In the genomic region with DNA sequence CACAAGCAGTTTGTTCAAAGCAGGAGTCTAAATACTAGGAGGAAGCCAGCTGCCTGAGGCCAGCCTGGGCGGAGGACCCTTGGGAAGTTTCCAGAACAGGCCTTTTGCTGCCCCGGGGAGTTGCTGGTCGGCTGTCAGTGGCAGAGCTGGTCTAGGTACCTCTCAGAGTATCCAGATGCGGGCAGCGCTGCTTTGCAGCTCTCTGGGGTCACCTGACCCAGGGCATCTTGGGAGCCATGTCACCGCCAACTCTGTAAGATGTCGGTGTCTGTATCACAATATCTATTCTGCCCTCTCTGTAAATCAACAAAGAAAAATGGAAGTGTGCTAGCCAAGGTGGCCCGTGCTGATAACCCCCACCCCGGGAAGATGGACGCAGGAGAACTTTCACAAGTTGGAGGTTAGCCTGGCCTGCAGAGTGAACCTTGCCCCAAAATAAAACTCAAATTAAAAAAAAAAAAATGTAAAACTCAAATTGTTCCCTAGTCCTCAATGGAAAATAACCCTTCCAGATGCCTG, we compare ENCODE assay signal across 20 mouse cellular contexts. TPM values are rescaled to one million over a fixed set of nuclear protein-coding genes. Genes with fewer than 3 reads are reported as not detected.
DNase-seq lines count a peak whose midpoint lies in the region; ATAC-seq and TF ChIP-seq lines count a peak whose summit lies in the region.
"Had no signal": no experiment of that assay in that cellular context is flagged by ENCODE, and none has a peak within 500 bp of the region (broad histone marks: within the 10 kb centered on the region; RNA-seq: fewer than 3 reads in every experiment).

No protein-coding gene starts in this region.

- peak overlapping the region; percentile 42 for H3K27ac ChIP-seq in lung, embryonic 15.5 days
- 0 out of 2 replicates have a peak overlapping the region, but pooled peaks have one; percentile 4 for H3K27ac ChIP-seq in liver, embryonic 13.5 days
- H3K27ac ChIP-seq in stomach, postnatal 0 days (replicated peaks) = 0 out of 2 replicates have a peak overlapping the region, but pooled peaks have one; percentile 18
- H3K27ac ChIP-seq in hindbrain, postnatal 0 days = no peak overlapping the region
- H3K27ac ChIP-seq: embryonic facial prominence, embryonic 12.5 days; midbrain, embryonic 10.5 days had no signal

- no peak for TF ChIP-seq CTCF in stomach, postnatal 0 days (IDR thresholded peaks at IDR 0.05; ENCODE audit: low read depth)
- TF ChIP-seq CTCF in hindbrain, postnatal 0 days (IDR thresholded peaks at IDR 0.05; ENCODE audit: low read depth) = no peak

- no peak overlapping the region for H3K4me2 ChIP-seq in lung, embryonic 15.5 days
- no peak overlapping the region for H3K4me2 ChIP-seq in liver, embryonic 13.5 days
- no peak overlapping the region for H3K4me2 ChIP-seq in stomach, postnatal 0 days (replicated peaks; ENCODE audit: low read depth)
- H3K4me2 ChIP-seq in hindbrain, postnatal 0 days (ENCODE audit: low read depth, low read length) = no peak overlapping the region
- H3K4me2 ChIP-seq: embryonic facial prominence, embryonic 12.5 days; heart, embryonic 12.5 days had no signal

- no peak for TF ChIP-seq EP300 in stomach, postnatal 0 days (optimal IDR thresholded peaks at IDR 0.05)

- no peaks in the 10 kb centered on the region for H3K27me3 ChIP-seq in lung, embryonic 15.5 days
- no peaks in the 10 kb centered on the region for H3K27me3 ChIP-seq in liver, embryonic 13.5 days
- H3K27me3 ChIP-seq in stomach, postnatal 0 days (ENCODE audit: control insufficient read depth, insufficient read depth, low read length) = no peaks in the 10 kb centered on the region
- H3K27me3 ChIP-seq in hindbrain, postnatal 0 days (ENCODE audit: insufficient read depth, low read length) = no peaks in the 10 kb centered on the region
- H3K27me3 ChIP-seq: embryonic facial prominence, embryonic 12.5 days; heart, embryonic 12.5 days had no signal

- H3K9me3 ChIP-seq in lung, embryonic 15.5 days = no peaks in the 10 kb centered on the region
- no peaks in the 10 kb centered on the region for H3K9me3 ChIP-seq in liver, embryonic 13.5 days (replicated peaks)
- no peaks in the 10 kb centered on the region for H3K9me3 ChIP-seq in stomach, postnatal 0 days (ENCODE audit: control insufficient read depth, low read length)
- H3K9me3 ChIP-seq in hindbrain, postnatal 0 days (ENCODE audit: low read length) = no peaks in the 10 kb centered on the region
- H3K9me3 ChIP-seq: embryonic facial prominence, embryonic 12.5 days; heart, embryonic 12.5 days; midbrain, embryonic 10.5 days had no signal

- no peak overlapping the region for H3K4me3 ChIP-seq in lung, embryonic 15.5 days
- no peak overlapping the region for H3K4me3 ChIP-seq in liver, embryonic 13.5 days (replicated peaks)
- H3K4me3 ChIP-seq in stomach, postnatal 0 days (ENCODE audit: low read depth, low read length) = no peak overlapping the region
- no peak overlapping the region for H3K4me3 ChIP-seq in hindbrain, postnatal 0 days (ENCODE audit: low read length)
- H3K4me3 ChIP-seq: embryonic facial prominence, embryonic 12.5 days; heart, embryonic 12.5 days; midbrain, embryonic 10.5 days had no signal

- peak; percentile 62 to 72 for DNase-seq in adrenal gland, adult (ENCODE audit: inconsistent age in 2 of 2, low spot score in 1 of 2)
- DNase-seq in adrenal gland, postnatal 4 days (ENCODE audit: low spot score in 2 of 2) = no peak
- DNase-seq in lung, postnatal 36 days = no peak
- DNase-seq in liver, embryonic 13.5 days = peak; percentile 28
- DNase-seq in stomach, postnatal 0 days (ENCODE audit: low spot score) = no peak
- no peak for DNase-seq in hindbrain, postnatal 0 days (ENCODE audit: low spot score)
- DNase-seq in cerebellum, adult 11 months = no peak
- DNase-seq: cerebellum, adult 9-11 months; gastrocnemius, postnatal 10 days; right cerebral cortex, postnatal 25 days had no signal

- H3K9ac ChIP-seq in lung, embryonic 15.5 days = no peak overlapping the region
- no peak overlapping the region for H3K9ac ChIP-seq in liver, embryonic 13.5 days
- H3K9ac ChIP-seq in stomach, postnatal 0 days (ENCODE audit: low read length) = no peak overlapping the region
- no peak overlapping the region for H3K9ac ChIP-seq in hindbrain, postnatal 0 days (replicated peaks; ENCODE audit: low read length)
- H3K9ac ChIP-seq: embryonic facial prominence, embryonic 12.5 days; heart, embryonic 12.5 days had no signal

- WGBS in lung, embryonic 15.5 days = 54% methylated on average over 10 of the region's 10 CpGs
- WGBS in liver, embryonic 13.5 days (ENCODE audit: insufficient replicate concordance) = 47% methylated on average over 10 of the region's 10 CpGs
- 63% methylated on average over 10 of the region's 10 CpGs for WGBS in stomach, postnatal 0 days
- WGBS in hindbrain, postnatal 0 days = 76% methylated on average over 10 of the region's 10 CpGs

- ATAC-seq in lung, embryonic 15.5 days (ENCODE audit: borderline replicate concordance, extremely low read depth, low FRiP score, low TSS enrichment) = no peak
- peak; percentile 38; the same call in 1 of the 2 replicates for ATAC-seq in liver, embryonic 13.5 days (ENCODE audit: low read depth)
- ATAC-seq in stomach, postnatal 0 days (ENCODE audit: low FRiP score, low TSS enrichment) = no peak
- ATAC-seq in hindbrain, postnatal 0 days = no peak

- H3K4me1 ChIP-seq in lung, embryonic 15.5 days = peaks cover 42% of the 10 kb centered on the region
- H3K4me1 ChIP-seq in liver, embryonic 13.5 days (replicated peaks) = peaks cover 37% of the 10 kb centered on the region
- H3K4me1 ChIP-seq in stomach, postnatal 0 days (replicated peaks; ENCODE audit: control insufficient read depth, insufficient read depth) = peaks cover 3% of the 10 kb centered on the region; the same call in 1 of the 2 replicates
- H3K4me1 ChIP-seq in hindbrain, postnatal 0 days (ENCODE audit: insufficient read depth, low read length) = no peaks in the 10 kb centered on the region

- H3K36me3 ChIP-seq in lung, embryonic 15.5 days = no peaks in the 10 kb centered on the region
- no peaks in the 10 kb centered on the region for H3K36me3 ChIP-seq in liver, embryonic 13.5 days
- H3K36me3 ChIP-seq in stomach, postnatal 0 days (ENCODE audit: control insufficient read depth, insufficient read depth, low read length) = no peaks in the 10 kb centered on the region
- no peaks in the 10 kb centered on the region for H3K36me3 ChIP-seq in hindbrain, postnatal 0 days (ENCODE audit: insufficient read depth, low read length)
- H3K36me3 ChIP-seq: embryonic facial prominence, embryonic 12.5 days; heart, embryonic 12.5 days; midbrain, embryonic 10.5 days had no signal

RNA-seq across cellular contexts. Expression of gene Cib4, which starts 25.4 kb away (rescaled TPM):
- total RNA-seq in adrenal gland, postnatal 4 days (2021) = under 1 TPM; 0.53 to 0.99 TPM
- 0.26 TPM in 1 of 2 replicates, not detected in the other for polyA plus RNA-seq in lung, embryonic 15.5 days (2015; fragmentation: Nextera tagmentation; extraction: Ambion mirVana)
- not detected in 2 replicates for polyA plus RNA-seq in liver, embryonic 13.5 days (2015; fragmentation: Nextera tagmentation; extraction: Ambion mirVana)
- 0.17 and 0.30 TPM in 2 replicates for polyA plus RNA-seq in stomach, postnatal 0 days (2015; fragmentation: Nextera tagmentation; extraction: Ambion mirVana)
- not detected in 2 replicates for total RNA-seq in hindbrain, postnatal 0 days (2014; rRNA removed)
- not detected in 2 replicates for polyA plus RNA-seq in hindbrain, postnatal 0 days (2015; fragmentation: Nextera tagmentation; extraction: Ambion mirVana)
- total RNA-seq: gastrocnemius, postnatal 10 days; layer of hippocampus, postnatal 25 days had no signal
- polyA plus RNA-seq: brain, embryonic 14.5 days; embryonic facial prominence, embryonic 12.5 days; forebrain, embryonic 14.5 days; heart, embryonic 12.5 days; hindbrain, embryonic 11.5 days; kidney, embryonic 14.5 days; midbrain, embryonic 10.5 days had no signal

RNA-seq across cellular contexts. Expression of gene 1700001C02Rik, which starts 54.4 kb away (rescaled TPM):
- total RNA-seq in adrenal gland, postnatal 4 days (2021) = not detected
- 2.0 and 2.7 TPM in 2 replicates for polyA plus RNA-seq in lung, embryonic 15.5 days (2015; fragmentation: Nextera tagmentation; extraction: Ambion mirVana)
- not detected in 2 replicates for polyA plus RNA-seq in liver, embryonic 13.5 days (2015; fragmentation: Nextera tagmentation; extraction: Ambion mirVana)
- not detected in 2 replicates for polyA plus RNA-seq in stomach, postnatal 0 days (2015; fragmentation: Nextera tagmentation; extraction: Ambion mirVana)
- 0.72 TPM in 1 of 2 replicates, not detected in the other for total RNA-seq in hindbrain, postnatal 0 days (2014; rRNA removed)
- polyA plus RNA-seq in hindbrain, postnatal 0 days (2015; fragmentation: Nextera tagmentation; extraction: Ambion mirVana) = 3.4 and 4.0 TPM in 2 replicates
- total RNA-seq: gastrocnemius, postnatal 10 days had no signal
- polyA plus RNA-seq: embryonic facial prominence, embryonic 12.5 days; heart, embryonic 12.5 days; kidney, embryonic 14.5 days; limb, embryonic 14.5 days; midbrain, embryonic 10.5 days had no signal

RNA-seq across cellular contexts. Expression of gene Otof, which starts 58.5 kb away (rescaled TPM):
- total RNA-seq in adrenal gland, postnatal 4 days (2021) = under 1 TPM; 0.17 to 0.22 TPM
- 0.81 TPM in 2 replicates for polyA plus RNA-seq in lung, embryonic 15.5 days (2015; fragmentation: Nextera tagmentation; extraction: Ambion mirVana)
- 0.02 TPM in 1 of 2 replicates, not detected in the other for polyA plus RNA-seq in liver, embryonic 13.5 days (2015; fragmentation: Nextera tagmentation; extraction: Ambion mirVana)
- 0.02 TPM in 2 replicates for polyA plus RNA-seq in stomach, postnatal 0 days (2015; fragmentation: Nextera tagmentation; extraction: Ambion mirVana)
- total RNA-seq in hindbrain, postnatal 0 days (2014; rRNA removed) = 12.2 and 13.0 TPM in 2 replicates
- polyA plus RNA-seq in hindbrain, postnatal 0 days (2015; fragmentation: Nextera tagmentation; extraction: Ambion mirVana) = 5.5 and 7.1 TPM in 2 replicates

Comparison
In these comparisons a context has a peak if more than half of its experiments do, and no peak if none do; other contexts are left out.
1. DNase-seq: peak in adrenal gland, adult (2 of 2) and liver, embryonic 13.5 days (single experiment); none in adrenal gland, postnatal 4 days (0 of 2), lung, postnatal 36 days (single experiment), stomach, postnatal 0 days (single experiment), hindbrain, postnatal 0 days (single experiment) and cerebellum, adult 11 months (single experiment).